Mouse (Mus musculus) forebrain, embryonic 15.5 days (tissue): Measurements from ENCODE around the gene Comp. TPM values are rescaled to one million over a fixed set of nuclear protein-coding genes. Genes with fewer than 3 reads are reported as not detected.

Experiments used
- ATAC-seq: fragments of 200-750 bp; cut with Nextera tagmentation; replicated peaks from 2 replicates; pipeline ENCODE4 v1.8.0; 2017; ENCODE audit warnings: mild to moderate bottlenecking, moderate TSS enrichment, moderate library complexity
- H3K27ac ChIP-seq: fragments of 300-500 bp; sonication (generic); replicated peaks from 2 replicates; pipeline ENCODE4 v1.5.1; 2015; ENCODE audit warnings: mild to moderate bottlenecking, inconsistent platforms
- H3K27me3 ChIP-seq: fragments of 300-500 bp; sonication (generic); 2 replicates; pipeline ENCODE4 v1.6.1; 2015; ENCODE audit warnings: inconsistent platforms
- H3K36me3 ChIP-seq: fragments of 300-500 bp; sonication (generic); 2 replicates; pipeline ENCODE4 v1.6.1; 2015; ENCODE audit warnings: mild to moderate bottlenecking, inconsistent platforms
- H3K4me1 ChIP-seq: fragments of 300-500 bp; sonication (generic); 2 replicates; pipeline ENCODE4 v1.6.1; 2015; ENCODE audit warnings: inconsistent platforms
- H3K4me2 ChIP-seq: fragments of 300-500 bp; sonication (generic); replicated peaks from 2 replicates; pipeline ENCODE4 v1.6.1; 2015; ENCODE audit warnings: mild to moderate bottlenecking, inconsistent platforms
- H3K4me3 ChIP-seq: fragments of 300-500 bp; sonication (generic); 2 replicates; pipeline ENCODE4 v1.5.1; 2015; ENCODE audit warnings: mild to moderate bottlenecking, inconsistent platforms
- H3K9ac ChIP-seq: fragments of 300-500 bp; sonication (generic); replicated peaks from 2 replicates; pipeline ENCODE4 v1.6.1; 2015; ENCODE audit warnings: mild to moderate bottlenecking, inconsistent platforms
- H3K9me3 ChIP-seq: fragments of 300-500 bp; sonication (generic); 2 replicates; pipeline ENCODE4 v1.6.1; 2016; ENCODE audit warnings: inconsistent platforms
- WGBS: fragments of 180-500 bp; shearing (Covaris S2); methylation state at CpG from one replicate; pipeline ENCODE4 v1.1.7; 2015; ENCODE audit warnings: mixed read lengths; 5-methylcytosine and 5-hydroxymethylcytosine counted together
- polyA plus RNA-seq: library from polyadenylated mRNA; unstranded; fragments of >200 nt; fragmentation: Nextera tagmentation; extraction: Ambion mirVana; gene quantifications from 2 replicates; pipeline ENCODE4 v1.2.1, GENCODE M21; 2015

Comp gene
- polyA plus RNA-seq, 1 experiment from 2014 or later: 0.14 TPM

DNA sequence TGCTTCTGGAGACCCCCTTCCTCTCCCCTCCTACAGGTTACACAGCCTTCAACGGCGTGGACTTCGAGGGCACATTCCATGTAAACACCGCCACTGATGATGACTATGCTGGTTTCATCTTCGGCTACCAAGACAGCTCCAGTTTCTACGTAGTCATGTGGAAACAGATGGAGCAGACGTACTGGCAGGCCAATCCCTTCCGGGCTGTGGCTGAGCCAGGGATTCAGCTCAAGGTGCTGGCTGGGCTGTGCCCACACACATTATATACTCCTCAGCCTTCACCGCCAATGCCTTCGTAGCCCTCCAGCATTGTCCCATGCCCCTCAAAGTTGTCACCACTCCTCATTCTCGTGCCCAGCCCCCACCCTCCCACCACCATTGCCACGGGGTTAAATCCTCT lies 6.7 kb downstream of the Comp start:
- Histone ChIP-seq H3K27me3 (peaks cover 42% of the 10 kb centered on the region), H3K9me3 (no peaks in the 10 kb centered on the region), H3K9ac (no peak overlapping the region), H3K4me3 (no peak overlapping the region), H3K27ac (no peak overlapping the region), H3K36me3 (peaks cover 3% of the 10 kb centered on the region; the same call in 1 of the 2 replicates), H3K4me1 (peaks cover 7% of the 10 kb centered on the region; the same call in 1 of the 2 replicates), H3K4me2 (no peak overlapping the region)
- 88% methylated on average over 12 of the region's 12 CpGs for WGBS
- ATAC-seq: no peak

DNA sequence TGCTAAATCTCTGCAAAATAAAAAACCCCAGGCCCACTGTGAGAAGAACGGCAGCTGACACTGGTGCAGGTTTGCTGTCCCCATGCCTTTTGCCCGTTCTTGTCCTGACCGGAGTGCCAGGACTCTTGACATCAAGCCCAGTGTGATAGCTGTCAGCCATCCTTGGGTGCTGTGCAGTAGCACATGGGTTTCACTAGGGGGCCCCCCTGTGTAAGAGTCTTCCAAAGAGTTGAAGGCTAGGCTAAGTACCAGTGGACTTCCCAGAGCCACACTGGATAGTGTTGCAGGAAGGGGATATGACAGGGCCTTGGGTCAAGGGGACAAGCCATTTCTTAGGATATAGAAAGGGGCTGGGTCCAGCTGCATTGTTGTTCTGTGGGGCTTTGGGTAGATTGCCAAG lies 9.9 kb downstream of the Comp start:
- Histone ChIP-seq H3K4me3 (no peak overlapping the region), H3K4me1 (no peaks in the 10 kb centered on the region), H3K27ac (no peak overlapping the region), H3K9me3 (no peaks in the 10 kb centered on the region), H3K27me3 (peaks cover 10% of the 10 kb centered on the region), H3K4me2 (no peak overlapping the region), H3K36me3 (peaks cover 22% of the 10 kb centered on the region), H3K9ac (no peak overlapping the region)
- 50% methylated on average over 3 of the region's 3 CpGs for WGBS
- ATAC-seq: peak; percentile 36; the same call in 1 of the 2 replicates

DNA sequence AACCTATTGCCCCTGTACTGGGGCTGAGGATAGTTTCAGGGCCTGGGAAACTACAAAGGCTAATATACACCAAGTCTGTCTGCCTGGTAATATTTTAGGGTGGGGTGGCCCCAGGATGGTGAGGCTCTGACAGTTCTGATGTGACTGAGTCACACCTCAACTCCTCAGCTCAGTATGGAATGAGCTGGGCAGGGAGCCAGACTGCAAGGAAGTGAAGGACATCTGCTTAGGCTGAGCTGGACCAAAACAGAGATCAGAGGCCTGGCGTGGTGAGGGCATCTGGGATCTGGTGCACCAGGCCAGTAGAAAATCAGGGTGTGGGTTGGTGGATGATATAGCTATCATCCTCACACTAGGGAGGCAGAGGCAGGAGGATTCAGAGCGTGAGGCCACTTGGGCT lies 16.3 kb downstream of the Comp start:
- Histone ChIP-seq H3K9me3 (no peaks in the 10 kb centered on the region), H3K36me3 (peaks cover 36% of the 10 kb centered on the region), H3K4me1 (no peaks in the 10 kb centered on the region), H3K4me3 (no peak overlapping the region), H3K9ac (no peak overlapping the region), H3K27me3 (no peaks in the 10 kb centered on the region), H3K27ac (no peak overlapping the region), H3K4me2 (no peak overlapping the region)
- no peak for ATAC-seq
- WGBS: 88% methylated on average over 2 of the region's 2 CpGs

DNA sequence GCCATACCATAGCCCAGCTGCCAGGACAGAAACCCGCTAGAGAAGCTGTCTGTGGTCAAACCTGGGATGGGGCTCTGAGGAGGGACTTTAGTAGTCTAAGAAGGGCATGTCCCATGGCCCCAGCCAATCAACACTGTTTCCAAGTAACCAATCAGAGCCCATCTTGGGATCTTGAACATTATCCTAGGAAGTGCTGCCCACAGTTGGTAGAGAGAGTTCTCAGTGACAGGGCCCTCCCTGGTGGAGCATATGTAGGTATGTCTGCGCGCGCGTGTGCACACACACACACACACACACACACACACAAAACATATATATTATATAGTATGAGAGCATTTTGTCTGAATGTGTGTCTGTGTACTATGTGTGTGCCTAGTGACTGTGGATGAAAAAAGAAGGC lies 19.7 kb downstream of the Comp start:
- Histone ChIP-seq H3K9me3 (no peaks in the 10 kb centered on the region), H3K4me2 (no peak overlapping the region), H3K9ac (no peak overlapping the region), H3K36me3 (peaks cover 16% of the 10 kb centered on the region; the same call in 1 of the 2 replicates), H3K27ac (no peak overlapping the region), H3K27me3 (no peaks in the 10 kb centered on the region), H3K4me3 (no peak overlapping the region), H3K4me1 (no peaks in the 10 kb centered on the region)
- WGBS: 83% methylated on average over 5 of the region's 5 CpGs
- ATAC-seq: no peak

DNA sequence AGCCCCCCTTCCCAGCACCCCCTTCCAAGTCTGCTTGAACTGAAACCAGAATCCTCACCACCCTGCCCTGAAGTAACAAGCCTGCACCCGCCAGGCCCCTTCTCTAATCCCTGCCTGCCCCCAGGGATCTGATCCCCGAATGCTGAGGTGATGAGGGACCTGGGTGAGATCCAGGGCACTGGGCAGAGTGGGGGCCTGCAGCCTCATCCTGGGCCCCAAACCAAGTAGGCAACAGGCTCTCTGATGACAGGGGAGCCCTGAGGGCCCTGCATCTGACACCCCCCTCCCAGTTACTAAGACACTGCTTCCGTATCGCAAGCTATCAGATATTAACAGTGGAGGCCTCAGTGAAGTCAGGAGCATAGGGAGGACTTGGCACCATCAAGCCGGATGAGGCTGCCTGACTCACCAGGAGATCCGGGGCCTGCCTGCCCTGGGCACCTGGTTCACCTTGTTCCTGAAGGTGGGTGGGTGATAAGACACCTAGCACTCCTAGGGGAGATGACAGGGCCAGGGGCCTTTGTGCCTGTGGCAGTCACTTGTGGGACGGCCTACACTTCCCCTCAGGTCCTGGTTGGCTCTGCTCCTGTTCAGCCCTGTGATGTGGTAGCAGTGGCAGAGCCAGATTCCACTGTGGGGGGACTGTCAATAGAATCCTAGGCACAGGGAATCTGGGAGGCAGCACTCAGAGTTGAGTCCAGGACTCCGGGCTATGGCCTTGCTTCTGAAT lies 21.1 kb downstream of the Comp start:
- no peak overlapping the region for H3K27ac ChIP-seq
- H3K27me3 ChIP-seq: no peaks in the 10 kb centered on the region
- no peak overlapping the region for H3K4me3 ChIP-seq
- no peak overlapping the region for H3K9ac ChIP-seq
- peaks cover 16% of the 10 kb centered on the region; the same call in 1 of the 2 replicates for H3K36me3 ChIP-seq
- H3K4me1 ChIP-seq: no peaks in the 10 kb centered on the region
- ATAC-seq: no peak
- H3K9me3 ChIP-seq: no peaks in the 10 kb centered on the region
- 88% methylated on average over 8 of the region's 8 CpGs for WGBS
- H3K4me2 ChIP-seq: no peak overlapping the region

DNA sequence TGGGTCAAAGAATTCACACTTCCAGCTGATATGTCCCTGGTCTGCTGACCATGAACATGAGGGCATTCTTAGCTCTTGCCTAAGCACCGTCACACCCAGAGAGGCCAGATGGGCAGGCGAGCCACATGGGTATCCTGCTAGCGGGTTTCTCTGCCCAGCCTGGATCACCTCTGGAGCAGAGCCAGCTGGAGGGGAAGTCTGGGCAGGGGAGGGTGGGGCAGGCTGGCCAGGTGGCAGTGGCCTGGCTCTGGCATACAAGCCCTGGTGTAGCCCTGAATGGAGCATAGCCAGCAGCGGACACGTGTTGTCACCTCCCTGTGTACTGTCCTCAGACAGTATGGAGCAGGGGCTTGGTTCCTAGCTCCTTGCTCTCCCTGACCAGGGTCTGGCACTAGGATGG lies 22.3 kb downstream of the Comp start:
- Histone ChIP-seq H3K36me3 (peaks cover 11% of the 10 kb centered on the region; the same call in 1 of the 2 replicates), H3K4me2 (no peak overlapping the region), H3K27me3 (no peaks in the 10 kb centered on the region), H3K4me3 (no peak overlapping the region), H3K4me1 (no peaks in the 10 kb centered on the region), H3K27ac (no peak overlapping the region), H3K9me3 (no peaks in the 10 kb centered on the region), H3K9ac (no peak overlapping the region)
- WGBS: 68% methylated on average over 5 of the region's 5 CpGs
- ATAC-seq: no peak

DNA sequence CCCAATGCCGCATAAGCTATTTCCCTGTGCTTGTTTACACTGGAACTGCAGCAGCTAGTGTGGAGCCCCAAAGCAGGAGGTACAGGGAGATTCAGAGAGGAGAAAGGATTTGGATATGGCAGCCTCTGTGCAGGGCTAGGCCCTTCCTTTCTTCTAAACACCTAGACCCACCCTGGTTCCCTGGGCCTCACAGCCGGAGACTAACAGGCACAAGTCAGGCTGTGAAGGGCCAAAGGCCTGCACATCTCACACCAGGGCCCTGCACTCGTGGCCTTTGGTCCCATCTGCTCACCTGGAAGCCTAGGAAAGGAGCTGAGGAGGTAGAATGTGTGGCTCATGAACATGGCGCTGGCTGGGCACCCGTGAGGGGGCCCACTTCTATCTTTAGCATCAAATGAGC lies 22.8 kb downstream of the Comp start:
- H3K27ac ChIP-seq: no peak overlapping the region
- H3K4me1 ChIP-seq: no peaks in the 10 kb centered on the region
- no peak overlapping the region for H3K4me3 ChIP-seq
- H3K4me2 ChIP-seq: no peak overlapping the region
- WGBS: 84% methylated on average over 5 of the region's 5 CpGs
- no peak for ATAC-seq
- no peak overlapping the region for H3K9ac ChIP-seq
- H3K36me3 ChIP-seq: peaks cover 7% of the 10 kb centered on the region; the same call in 1 of the 2 replicates
- no peaks in the 10 kb centered on the region for H3K27me3 ChIP-seq
- no peaks in the 10 kb centered on the region for H3K9me3 ChIP-seq

DNA sequence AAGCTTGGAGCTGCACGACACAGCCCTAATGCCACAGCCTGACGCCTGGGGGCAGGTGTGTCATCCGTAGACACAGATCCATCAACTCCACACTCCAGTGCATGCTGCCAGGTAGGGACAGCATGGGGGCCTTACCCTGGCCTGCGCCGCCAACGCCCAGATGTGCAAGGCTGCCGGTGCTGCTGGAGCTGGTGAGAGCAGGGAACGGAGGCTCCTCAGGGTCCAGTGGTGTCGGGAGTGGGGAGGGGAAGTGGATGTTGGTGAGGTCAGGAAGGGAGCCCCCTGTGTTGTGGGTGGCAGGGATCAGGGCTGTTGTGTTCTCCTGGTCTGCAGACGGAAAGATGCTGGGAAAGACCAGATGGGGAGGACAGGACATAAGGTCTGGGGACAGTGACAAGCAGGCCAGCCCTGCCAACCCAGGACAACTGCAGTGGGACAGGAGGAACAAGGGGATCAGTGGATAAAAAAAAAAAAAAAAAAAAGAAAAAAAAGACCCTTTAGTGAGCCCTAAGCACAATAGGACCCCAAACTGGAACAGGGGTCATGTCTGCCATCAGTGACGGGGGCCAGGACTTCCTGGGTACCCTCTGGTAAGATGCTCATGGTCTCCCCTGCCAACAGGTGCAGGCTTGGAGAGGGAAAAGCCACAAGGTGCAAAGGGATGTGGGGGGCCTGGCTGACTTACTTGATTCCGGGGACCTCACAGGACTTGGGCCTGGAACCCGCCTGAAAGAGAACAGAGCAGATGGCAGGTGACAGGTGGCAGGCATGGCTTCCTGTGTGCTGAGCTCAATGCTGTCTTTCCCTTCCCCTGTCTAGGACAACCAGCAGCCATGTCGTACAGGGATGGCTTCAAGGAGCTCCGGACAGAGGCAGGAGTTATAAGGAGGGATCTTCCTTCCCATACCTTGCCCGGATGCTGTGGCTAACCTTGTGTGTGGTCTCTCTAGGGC lies 24.5 kb downstream of the Comp start:
- H3K4me3 ChIP-seq: no peak overlapping the region
- H3K9me3 ChIP-seq: no peaks in the 10 kb centered on the region
- no peak for ATAC-seq
- H3K27me3 ChIP-seq: no peaks in the 10 kb centered on the region
- no peak overlapping the region for H3K9ac ChIP-seq
- 87% methylated on average over 16 of the region's 16 CpGs for WGBS
- no peaks in the 10 kb centered on the region for H3K4me1 ChIP-seq
- H3K4me2 ChIP-seq: no peak overlapping the region
- H3K36me3 ChIP-seq: no peaks in the 10 kb centered on the region
- no peak overlapping the region for H3K27ac ChIP-seq

DNA sequence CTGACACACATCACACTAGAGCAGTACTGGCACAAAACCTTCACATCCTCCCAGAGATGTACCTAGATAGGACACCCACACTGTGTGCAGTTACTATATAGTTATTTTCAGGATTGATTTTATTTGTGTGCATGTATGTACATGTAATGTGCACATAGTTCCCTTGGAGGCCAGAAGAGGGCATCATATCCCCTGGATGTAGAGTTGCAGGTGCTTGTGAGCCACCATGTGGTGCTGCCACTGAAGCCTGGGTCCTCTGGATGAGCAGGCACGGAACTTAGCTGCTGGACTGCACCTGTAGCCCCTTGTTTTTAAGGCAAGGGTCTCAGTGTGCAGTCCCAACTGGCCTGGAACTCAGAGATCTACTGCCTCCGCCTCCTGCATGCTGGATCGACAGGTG lies 30.9 kb downstream of the Comp start:
- 95% methylated on average over 3 of the region's 3 CpGs for WGBS
- no peak overlapping the region for H3K4me3 ChIP-seq
- peaks cover 13% of the 10 kb centered on the region for H3K4me1 ChIP-seq
- no peak for ATAC-seq
- H3K4me2 ChIP-seq: no peak overlapping the region
- H3K9me3 ChIP-seq: no peaks in the 10 kb centered on the region
- H3K9ac ChIP-seq: no peak overlapping the region
- H3K27ac ChIP-seq: no peak overlapping the region
- H3K36me3 ChIP-seq: peaks cover 5% of the 10 kb centered on the region; the same call in 1 of the 2 replicates
- no peaks in the 10 kb centered on the region for H3K27me3 ChIP-seq

DNA sequence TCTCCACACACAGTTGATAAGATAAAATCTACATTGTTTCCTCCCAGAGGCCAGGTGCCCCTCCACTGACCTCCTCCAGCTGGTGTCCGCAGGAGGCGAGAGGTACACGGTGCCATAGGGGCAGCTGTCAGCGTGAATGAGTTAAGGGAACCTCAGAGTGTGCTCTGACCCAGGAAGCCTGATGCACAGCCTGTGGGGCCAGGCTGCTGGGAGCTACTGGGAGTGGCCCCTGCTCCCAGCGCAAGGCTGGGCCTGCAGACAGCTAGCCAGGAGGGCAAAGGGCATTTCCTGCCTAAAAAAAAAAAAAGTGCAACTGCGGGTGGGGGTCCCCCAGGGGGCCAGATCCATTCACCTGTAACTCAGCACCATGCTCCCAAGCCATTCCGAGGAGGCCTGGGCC lies 31.8 kb downstream of the Comp start:
- H3K4me3 ChIP-seq: no peak overlapping the region
- H3K36me3 ChIP-seq: peaks cover 5% of the 10 kb centered on the region; the same call in 1 of the 2 replicates
- no peak overlapping the region for H3K27ac ChIP-seq
- no peaks in the 10 kb centered on the region for H3K9me3 ChIP-seq
- no peaks in the 10 kb centered on the region for H3K27me3 ChIP-seq
- H3K9ac ChIP-seq: no peak overlapping the region
- 76% methylated on average over 7 of the region's 7 CpGs for WGBS
- H3K4me1 ChIP-seq: peaks cover 16% of the 10 kb centered on the region
- ATAC-seq: no peak
- H3K4me2 ChIP-seq: no peak overlapping the region

DNA sequence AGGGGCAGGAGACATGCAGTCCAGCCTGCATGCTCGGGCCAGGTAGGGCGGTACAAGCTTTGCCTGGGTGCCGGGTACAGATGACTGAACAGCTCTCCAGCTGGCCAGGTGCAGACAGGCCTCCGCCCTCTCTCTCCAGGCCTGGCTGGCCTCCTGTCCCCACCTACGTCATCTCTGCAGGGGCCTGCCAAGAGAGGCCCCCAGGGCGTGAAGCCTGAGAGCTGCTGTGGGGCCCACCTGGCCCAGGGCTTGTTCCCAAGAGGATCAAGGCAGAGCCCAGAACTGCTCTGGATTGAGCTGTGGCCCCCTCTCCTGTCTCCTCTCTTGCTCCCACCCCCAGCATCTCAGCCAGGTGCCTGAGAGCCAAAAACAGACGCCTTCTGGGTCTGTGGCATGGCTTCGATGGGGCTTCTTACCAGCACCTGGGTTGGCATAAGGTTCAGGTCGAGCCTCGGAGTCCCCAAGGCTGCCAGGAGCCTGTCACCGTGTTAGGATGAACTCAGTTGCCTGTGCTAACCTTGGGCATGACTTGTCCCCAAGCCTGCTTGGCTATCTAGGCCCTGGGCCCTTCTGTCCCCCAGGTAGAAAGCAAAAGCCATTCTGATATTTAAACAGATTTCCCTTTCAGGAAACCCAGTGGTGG lies 33.2 kb downstream of the Comp start:
- H3K4me3 ChIP-seq: no peak overlapping the region
- H3K4me2 ChIP-seq: no peak overlapping the region
- WGBS: 83% methylated on average over 11 of the region's 11 CpGs
- no peak overlapping the region for H3K9ac ChIP-seq
- no peaks in the 10 kb centered on the region for H3K9me3 ChIP-seq
- no peaks in the 10 kb centered on the region for H3K27me3 ChIP-seq
- H3K4me1 ChIP-seq: peaks cover 16% of the 10 kb centered on the region
- H3K27ac ChIP-seq: no peak overlapping the region
- no peak for ATAC-seq
- peaks cover 5% of the 10 kb centered on the region; the same call in 1 of the 2 replicates for H3K36me3 ChIP-seq

DNA sequence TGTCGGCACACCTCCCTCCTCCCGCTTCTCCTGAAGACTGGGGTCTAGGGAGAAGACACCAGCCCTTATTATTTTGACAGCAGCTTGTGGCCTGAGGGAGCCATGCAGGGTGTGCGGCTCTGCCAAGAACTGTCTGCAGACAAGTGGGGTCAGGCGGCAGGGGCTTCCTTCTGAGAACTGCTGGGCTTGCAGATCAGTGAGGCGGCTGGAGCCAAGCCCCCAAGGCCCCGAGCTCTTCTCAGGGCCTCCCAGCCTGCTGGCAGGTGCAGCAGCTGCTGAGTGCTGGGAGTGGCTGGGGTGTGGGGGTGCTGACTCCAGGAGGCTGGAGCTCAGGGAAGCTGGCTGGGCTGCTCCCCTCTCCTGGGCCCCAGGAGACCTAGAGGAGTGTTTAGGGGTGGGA lies 34.9 kb downstream of the Comp start:
- H3K4me1 ChIP-seq: peaks cover 16% of the 10 kb centered on the region
- H3K9me3 ChIP-seq: no peaks in the 10 kb centered on the region
- no peak overlapping the region for H3K4me2 ChIP-seq
- ATAC-seq: peak; percentile 53; the same call in 1 of the 2 replicates
- peaks cover 5% of the 10 kb centered on the region; the same call in 1 of the 2 replicates for H3K36me3 ChIP-seq
- H3K9ac ChIP-seq: no peak overlapping the region
- no peak overlapping the region for H3K4me3 ChIP-seq
- H3K27me3 ChIP-seq: no peaks in the 10 kb centered on the region
- H3K27ac ChIP-seq: peak overlapping the region; percentile 43; the same call in 1 of the 2 replicates
- 49% methylated on average over 6 of the region's 6 CpGs for WGBS
